In the genomic region with DNA sequence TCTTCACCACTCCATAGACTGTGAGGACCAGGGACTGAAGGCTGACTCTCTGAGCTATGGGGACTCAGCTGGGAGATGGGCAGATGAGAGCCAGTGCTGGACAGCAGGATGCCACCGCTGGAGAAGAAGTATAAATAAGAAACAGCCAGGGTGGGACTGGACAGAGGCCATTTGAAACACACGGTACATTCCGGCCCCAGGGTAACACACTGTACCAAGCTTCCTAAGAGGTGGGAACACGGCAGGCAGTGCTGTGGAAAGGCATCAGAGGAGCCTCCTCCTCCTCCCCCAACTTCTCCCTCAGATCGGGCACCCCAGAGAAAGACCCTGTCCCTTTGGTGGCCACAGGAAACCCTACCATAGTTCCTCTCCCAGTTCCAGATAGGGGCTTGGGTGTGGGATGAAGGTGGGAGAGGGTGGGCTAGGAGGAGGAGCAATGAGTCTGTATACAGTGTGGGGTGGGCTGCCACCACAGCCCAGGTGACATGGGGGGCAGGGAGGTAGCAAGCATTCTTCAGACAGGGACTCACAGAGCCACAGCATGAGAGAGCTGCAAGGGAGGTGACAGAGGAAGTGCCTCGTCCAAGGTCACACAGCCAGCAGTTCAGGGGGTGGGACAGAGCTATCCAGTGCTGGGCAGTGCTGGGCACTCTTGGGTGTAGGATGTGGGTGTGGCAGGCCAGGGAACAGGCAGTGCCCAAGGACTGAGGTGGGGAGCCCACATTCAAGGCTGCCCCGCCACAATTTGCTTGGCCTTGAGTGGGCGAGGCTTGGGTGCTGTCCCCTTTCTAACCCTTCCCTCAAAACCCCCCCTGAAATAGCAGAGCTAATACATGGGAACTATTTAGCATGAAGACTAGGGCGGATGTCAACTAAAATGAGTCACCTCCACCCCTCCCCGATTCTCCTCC, we compare ENCODE assay signal across 7 mouse cellular contexts. TPM values are rescaled to one million over a fixed set of nuclear protein-coding genes. Genes with fewer than 3 reads are reported as not detected.
A peak's percentile ranks its signal among the peaks of the same experiment; 100 is the strongest.
DNase-seq lines count a peak whose midpoint lies in the region; ATAC-seq lines count a peak whose summit lies in the region.

No protein-coding gene starts in this region.

- peak; percentile 68 for DNase-seq in ovary, postnatal 36 days (ENCODE audit: low spot score)
- DNase-seq in ovary, postnatal 10 days (ENCODE audit: low spot score): no peak
- peak; percentile 62 for DNase-seq in lung, postnatal 14 days
- DNase-seq in thymus, postnatal 36 days: peak; percentile 68 to 79
- DNase-seq in right cerebral cortex, postnatal 36 days (ENCODE audit: low spot score in 2 of 2): no peak
- DNase-seq in frontal cortex, postnatal 10 days (ENCODE audit: low spot score in 2 of 2): no peak

- peak; percentile 10; the same call in 1 of the 2 replicates for ATAC-seq in granulocyte monocyte progenitor cell, adult 5-6 weeks (replicated peaks; ENCODE audit: poor library complexity, severe bottlenecking)

RNA-seq across cellular contexts. Expression of a gene that starts 1.6 kb away (rescaled TPM):
- total RNA-seq in granulocyte monocyte progenitor cell, adult 5-6 weeks (2014; fragmentation: Nextera tagmentation): 49.1 and 63.7 TPM in 2 replicates
- 40.8 and 53.1 TPM in 2 replicates for total RNA-seq in granulocyte monocyte progenitor cell, adult 5-6 weeks (2017)

RNA-seq across cellular contexts. Expression of a gene that starts 14.9 kb away (rescaled TPM):
- not detected in 2 replicates for total RNA-seq in granulocyte monocyte progenitor cell, adult 5-6 weeks (2014; fragmentation: Nextera tagmentation)
- total RNA-seq in granulocyte monocyte progenitor cell, adult 5-6 weeks (2017): not detected in 2 replicates

RNA-seq across cellular contexts. Expression of a gene that starts 33.5 kb away (rescaled TPM):
- not detected in 2 replicates for total RNA-seq in granulocyte monocyte progenitor cell, adult 5-6 weeks (2014; fragmentation: Nextera tagmentation)
- not detected in 2 replicates for total RNA-seq in granulocyte monocyte progenitor cell, adult 5-6 weeks (2017)

RNA-seq across cellular contexts. Expression of a gene that starts 44.9 kb away (rescaled TPM):
- not detected in 2 replicates for total RNA-seq in granulocyte monocyte progenitor cell, adult 5-6 weeks (2014; fragmentation: Nextera tagmentation)
- not detected in 2 replicates for total RNA-seq in granulocyte monocyte progenitor cell, adult 5-6 weeks (2017)

RNA-seq across cellular contexts. Expression of a gene that starts 59.8 kb away (rescaled TPM):
- total RNA-seq in granulocyte monocyte progenitor cell, adult 5-6 weeks (2014; fragmentation: Nextera tagmentation): not detected in 2 replicates
- total RNA-seq in granulocyte monocyte progenitor cell, adult 5-6 weeks (2017): not detected in 2 replicates

Comparison
In these comparisons a context has a peak if more than half of its experiments do, and no peak if none do; other contexts are left out.
1. DNase-seq: peak in ovary, postnatal 36 days (single experiment), lung, postnatal 14 days (single experiment) and thymus, postnatal 36 days (2 of 2); none in ovary, postnatal 10 days (single experiment), right cerebral cortex, postnatal 36 days (0 of 2) and frontal cortex, postnatal 10 days (0 of 2).